Comparison of ENCODE assay signal across 28 mouse cellular contexts in genomic region chr1:168255347-168255908, GRCm38 (mm10).
"Had no signal": no experiment of that assay in that cellular context is flagged by ENCODE, and none has a peak within 500 bp of the region (broad histone marks: within the 10 kb centered on the region; RNA-seq: fewer than 3 reads in every experiment).

No protein-coding gene starts in this region.

- H3K27ac ChIP-seq: gastrocnemius, adult 2 months; heart, adult 2 months; heart, embryonic 13.5 days; heart, embryonic 15.5 days; hindbrain, embryonic 10.5 days; hindbrain, embryonic 12.5 days; hindbrain, embryonic 14.5 days; intestine, embryonic 15.5 days; layer of hippocampus, adult 2 months; limb, embryonic 13.5 days; limb, embryonic 15.5 days; liver, embryonic 12.5 days had no signal

- H3K9me3 ChIP-seq: heart, embryonic 13.5 days; heart, embryonic 15.5 days; hindbrain, embryonic 10.5 days; hindbrain, embryonic 12.5 days; intestine, embryonic 15.5 days; limb, embryonic 13.5 days; limb, embryonic 15.5 days; liver, embryonic 12.5 days had no signal

- H3K4me3 ChIP-seq: gastrocnemius, adult 2 months; heart, adult 2 months; heart, embryonic 13.5 days; heart, embryonic 15.5 days; hindbrain, embryonic 10.5 days; hindbrain, embryonic 12.5 days; intestine, embryonic 15.5 days; layer of hippocampus, adult 2 months; limb, embryonic 13.5 days; limb, embryonic 15.5 days; liver, embryonic 12.5 days had no signal

- DNase-seq: gastrocnemius, adult 2 months; gastrocnemius, postnatal 10 days; gastrocnemius, postnatal 25 days; heart, adult 2 months; heart, postnatal 14 days; heart, postnatal 4 days; kidney, adult 18-20 months; kidney, adult 8-10 months; kidney, postnatal 10 days; kidney, postnatal 25 days; kidney, postnatal 4 days; layer of hippocampus, adult 9-11 months; layer of hippocampus, postnatal 36 days; left cerebral cortex, postnatal 4 days had no signal

- H3K27me3 ChIP-seq: heart, embryonic 13.5 days; heart, embryonic 15.5 days; hindbrain, embryonic 12.5 days; intestine, embryonic 15.5 days; limb, embryonic 13.5 days; limb, embryonic 15.5 days; liver, embryonic 12.5 days had no signal

- H3K9ac ChIP-seq: heart, embryonic 13.5 days; heart, embryonic 15.5 days; hindbrain, embryonic 12.5 days; hindbrain, embryonic 14.5 days; intestine, embryonic 15.5 days; limb, embryonic 13.5 days; limb, embryonic 15.5 days; liver, embryonic 12.5 days had no signal

- H3K36me3 ChIP-seq: heart, embryonic 13.5 days; heart, embryonic 15.5 days; hindbrain, embryonic 12.5 days; intestine, embryonic 15.5 days; limb, embryonic 13.5 days; limb, embryonic 15.5 days; liver, embryonic 12.5 days had no signal

- ATAC-seq: hindbrain, embryonic 16.5 days; inflammation-experienced regulatory T-cells, adult 6 months; intestine, embryonic 15.5 days; intestine, postnatal 0 days; liver, embryonic 12.5 days had no signal

- H3K4me2 ChIP-seq: heart, embryonic 11.5 days; heart, embryonic 13.5 days; heart, embryonic 15.5 days; hindbrain, embryonic 12.5 days; hindbrain, embryonic 14.5 days; intestine, embryonic 15.5 days; limb, embryonic 13.5 days; limb, embryonic 15.5 days; liver, embryonic 12.5 days had no signal

- H3K4me1 ChIP-seq: heart, embryonic 15.5 days; intestine, embryonic 15.5 days; limb, embryonic 15.5 days; liver, embryonic 12.5 days had no signal
